ENCODE assay signal across 9 mouse cellular contexts in the genomic region with DNA sequence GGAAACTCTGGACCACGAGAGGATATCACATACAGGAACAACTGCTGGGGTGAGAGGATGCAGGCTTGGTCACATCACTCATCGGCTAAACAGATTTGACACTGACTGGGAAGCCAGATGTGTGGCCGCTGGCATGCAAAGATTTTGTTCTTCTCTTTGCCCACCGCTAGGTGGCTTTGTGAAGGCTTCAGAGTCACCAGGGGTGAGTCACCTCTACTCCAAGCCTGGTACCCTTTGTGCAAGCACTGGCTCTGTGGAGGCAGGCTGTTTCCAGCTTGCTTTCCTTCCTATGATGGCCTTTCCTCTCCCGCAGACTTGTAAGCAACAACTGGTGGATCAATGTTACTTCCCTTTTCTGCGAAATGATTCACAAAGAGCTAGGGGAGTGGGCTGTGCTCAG.
DNase-seq lines count a peak whose midpoint lies in the region; ATAC-seq lines count a peak whose summit lies in the region.
"Had no signal": no experiment of that assay in that cellular context is flagged by ENCODE, and none has a peak within 500 bp of the region (broad histone marks: within the 10 kb centered on the region; RNA-seq: fewer than 3 reads in every experiment).

No protein-coding gene starts in this region.

- ATAC-seq in midbrain, embryonic 14.5 days (ENCODE audit: low FRiP score, low TSS enrichment) = no peak
- no peak for ATAC-seq in midbrain, embryonic 15.5 days (replicated peaks)
- ATAC-seq in erythroblast, adult 5-6 weeks (replicated peaks; ENCODE audit: low FRiP score, poor library complexity, severe bottlenecking) = peak; percentile 66
- ATAC-seq in frontal cortex, adult (ENCODE audit: low TSS enrichment) = no peak

- no peaks in the 10 kb centered on the region for H3K4me1 ChIP-seq in midbrain, embryonic 14.5 days (ENCODE audit: control insufficient read depth, insufficient read depth, low read length)
- peaks cover 7% of the 10 kb centered on the region; the same call in 1 of the 2 replicates for H3K4me1 ChIP-seq in midbrain, embryonic 15.5 days

- no peaks in the 10 kb centered on the region for H3K27me3 ChIP-seq in midbrain, embryonic 14.5 days (ENCODE audit: control insufficient read depth, insufficient read depth, low read length)
- no peaks in the 10 kb centered on the region for H3K27me3 ChIP-seq in midbrain, embryonic 15.5 days (replicated peaks)
- H3K27me3 ChIP-seq: stomach, embryonic 15.5 days had no signal

- DNase-seq in adrenal gland, adult 2 months = peak; percentile 64
- DNase-seq in adrenal gland, postnatal 4 days (ENCODE audit: low spot score in 2 of 2) = no peak
- peak; percentile 47 for DNase-seq in midbrain, embryonic 14.5 days
- DNase-seq in thymus, postnatal 14 days = peak; percentile 53
- no peak for DNase-seq in kidney, adult 9 months

- no peak overlapping the region for H3K4me3 ChIP-seq in midbrain, embryonic 14.5 days (replicated peaks; ENCODE audit: low read depth, low read length)
- H3K4me3 ChIP-seq in midbrain, embryonic 15.5 days = no peak overlapping the region
- H3K4me3 ChIP-seq: stomach, embryonic 15.5 days had no signal

- no peaks in the 10 kb centered on the region for H3K9me3 ChIP-seq in midbrain, embryonic 14.5 days (ENCODE audit: control insufficient read depth, low read length)
- H3K9me3 ChIP-seq in midbrain, embryonic 15.5 days = no peaks in the 10 kb centered on the region
- H3K9me3 ChIP-seq: stomach, embryonic 15.5 days had no signal

- whole genome bisulfite sequencing in midbrain, embryonic 14.5 days = 68% methylated on average over 6 of the region's 6 CpGs
- WGBS in midbrain, embryonic 15.5 days = 70% methylated on average over 6 of the region's 6 CpGs

- no peak overlapping the region for H3K4me2 ChIP-seq in midbrain, embryonic 14.5 days (ENCODE audit: low read length)
- no peak overlapping the region for H3K4me2 ChIP-seq in midbrain, embryonic 15.5 days
- H3K4me2 ChIP-seq: stomach, embryonic 15.5 days had no signal

- H3K9ac ChIP-seq in midbrain, embryonic 14.5 days (replicated peaks; ENCODE audit: low read length) = no peak overlapping the region
- H3K9ac ChIP-seq in midbrain, embryonic 15.5 days = no peak overlapping the region
- H3K9ac ChIP-seq: stomach, embryonic 15.5 days had no signal

- peaks cover 41% of the 10 kb centered on the region for H3K36me3 ChIP-seq in midbrain, embryonic 14.5 days (ENCODE audit: control insufficient read depth, insufficient read depth, low read length)
- H3K36me3 ChIP-seq in midbrain, embryonic 15.5 days (replicated peaks) = peaks cover 15% of the 10 kb centered on the region; the same call in 1 of the 2 replicates
- H3K36me3 ChIP-seq: stomach, embryonic 15.5 days had no signal

- no peak overlapping the region for H3K27ac ChIP-seq in midbrain, embryonic 14.5 days (replicated peaks; ENCODE audit: low read depth, low read length)
- no peak overlapping the region for H3K27ac ChIP-seq in midbrain, embryonic 15.5 days
- H3K27ac ChIP-seq: stomach, embryonic 15.5 days had no signal

Comparison
In these comparisons a context has a peak if more than half of its experiments do, and no peak if none do; other contexts are left out.
1. DNase-seq: peak in adrenal gland, adult 2 months (single experiment), midbrain, embryonic 14.5 days (single experiment) and thymus, postnatal 14 days (single experiment); none in adrenal gland, postnatal 4 days (0 of 2) and kidney, adult 9 months (single experiment).